In genomic region chrX:145499101-145499500, GRCm38 (mm10) we compare ENCODE assay signal across 29 mouse cellular contexts. TPM values are rescaled to one million over a fixed set of nuclear protein-coding genes. Genes with fewer than 3 reads are reported as not detected.
DNase-seq lines count a peak whose midpoint lies in the region; ATAC-seq and TF ChIP-seq lines count a peak whose summit lies in the region.
"Had no signal": no experiment of that assay in that cellular context is flagged by ENCODE, and none has a peak within 500 bp of the region (broad histone marks: within the 10 kb centered on the region; RNA-seq: fewer than 3 reads in every experiment).

No protein-coding gene starts in this region.

- no peaks in the 10 kb centered on the region for H3K27me3 ChIP-seq in limb, embryonic 12.5 days
- H3K27me3 ChIP-seq in limb, embryonic 10.5 days (ENCODE audit: low read depth, poor library complexity, severe bottlenecking), result peaks cover 25% of the 10 kb centered on the region
- H3K27me3 ChIP-seq in myocyte (ENCODE audit: control insufficient read depth, insufficient read depth, insufficient read length), result no peaks in the 10 kb centered on the region
- H3K27me3 ChIP-seq: embryonic facial prominence, embryonic 12.5 days; forebrain, embryonic 12.5 days; forebrain, embryonic 15.5 days; heart, embryonic 13.5 days had no signal

- TF ChIP-seq POLR2A in myocyte (IDR thresholded peaks at IDR 0.05; ENCODE audit: insufficient read length, low read depth), result no peak

- no peak for DNase-seq in limb, embryonic 10.5 days (ENCODE audit: low spot score)
- peak; percentile 65 for DNase-seq in NIH3T3 (ENCODE audit: low read depth)
- peak; percentile 6 for DNase-seq in forelimb bud, embryonic 11.5 days (ENCODE audit: low read depth, low spot score)
- DNase-seq in testis, postnatal 14 days (ENCODE audit: low spot score), result no peak
- no peak for DNase-seq in right cerebral cortex, adult 2 months (ENCODE audit: low spot score in 2 of 2)
- DNase-seq: adrenal gland, adult 8-10 months; adrenal gland, postnatal 25 days; cerebellum, adult 11-12 months; cerebellum, adult 8-10 months; cerebellum, postnatal 10 days; cerebellum, postnatal 36 days; embryo, embryonic 11 days; gastrocnemius, postnatal 14 days; heart, adult 18-20 months; heart, postnatal 14 days; heart, postnatal 4 days had no signal

- peaks cover 6% of the 10 kb centered on the region for H3K4me1 ChIP-seq in limb, embryonic 12.5 days (replicated peaks)
- peaks cover 27% of the 10 kb centered on the region for H3K4me1 ChIP-seq in limb, embryonic 10.5 days
- H3K4me1 ChIP-seq: heart, embryonic 10.5 days had no signal

- no peak overlapping the region for H3K27ac ChIP-seq in limb, embryonic 12.5 days
- no peak overlapping the region for H3K27ac ChIP-seq in limb, embryonic 10.5 days
- H3K27ac ChIP-seq: embryonic facial prominence, embryonic 12.5 days; forebrain, embryonic 12.5 days; forebrain, embryonic 15.5 days; heart, embryonic 10.5 days; heart, embryonic 13.5 days; hindbrain, embryonic 14.5 days; hindbrain, postnatal 0 days had no signal

- H3K36me3 ChIP-seq in limb, embryonic 12.5 days, result no peaks in the 10 kb centered on the region; the same call in 1 of the 2 replicates
- H3K36me3 ChIP-seq in limb, embryonic 10.5 days, result peaks cover 32% of the 10 kb centered on the region
- no peaks in the 10 kb centered on the region for H3K36me3 ChIP-seq in myocyte (ENCODE audit: control insufficient read depth, insufficient read depth)
- H3K36me3 ChIP-seq: embryonic facial prominence, embryonic 12.5 days; forebrain, embryonic 12.5 days; forebrain, embryonic 15.5 days; heart, embryonic 10.5 days; heart, embryonic 13.5 days had no signal

- 0 out of 2 replicates have a peak overlapping the region, but pooled peaks have one; percentile 8 for H3K4me2 ChIP-seq in limb, embryonic 12.5 days
- H3K4me2 ChIP-seq in myocyte (ENCODE audit: low read depth), result peak overlapping the region; percentile 30
- H3K4me2 ChIP-seq: embryonic facial prominence, embryonic 12.5 days; forebrain, embryonic 12.5 days; forebrain, embryonic 15.5 days; heart, embryonic 13.5 days; hindbrain, embryonic 14.5 days had no signal

- no peaks in the 10 kb centered on the region for H3K9me3 ChIP-seq in limb, embryonic 12.5 days
- no peaks in the 10 kb centered on the region for H3K9me3 ChIP-seq in limb, embryonic 10.5 days (replicated peaks)
- H3K9me3 ChIP-seq: embryonic facial prominence, embryonic 12.5 days; forebrain, embryonic 12.5 days; forebrain, embryonic 15.5 days; heart, embryonic 10.5 days; heart, embryonic 13.5 days had no signal

- peak; percentile 57; the same call in 1 of the 2 replicates for ATAC-seq in limb, embryonic 12.5 days (ENCODE audit: insufficient number of reproducible peaks, insufficient read depth, low FRiP score, low TSS enrichment, low read depth)
- ATAC-seq: forebrain, embryonic 15.5 days; hindbrain, postnatal 0 days; inflammation-experienced regulatory T-cells, adult 6 months; intestine, embryonic 16.5 days; Patski had no signal

- no peak overlapping the region for H3ac ChIP-seq in myocyte (ENCODE audit: control insufficient read depth, insufficient read length)

- H3K4me3 ChIP-seq in limb, embryonic 12.5 days (replicated peaks), result no peak overlapping the region
- no peak overlapping the region for H3K4me3 ChIP-seq in limb, embryonic 10.5 days
- H3K4me3 ChIP-seq in myocyte, result no peak overlapping the region
- H3K4me3 ChIP-seq: embryonic facial prominence, embryonic 12.5 days; erythroblast, embryonic 14.5 days; forebrain, embryonic 12.5 days; forebrain, embryonic 15.5 days; heart, embryonic 10.5 days; heart, embryonic 13.5 days had no signal

- no peak overlapping the region for H3K9ac ChIP-seq in limb, embryonic 12.5 days (replicated peaks)
- H3K9ac ChIP-seq: embryonic facial prominence, embryonic 12.5 days; forebrain, embryonic 12.5 days; forebrain, embryonic 15.5 days; heart, embryonic 13.5 days; hindbrain, embryonic 14.5 days had no signal

- H3K79me2 ChIP-seq in myocyte (ENCODE audit: control insufficient read depth, insufficient read depth), result peaks cover 10% of the 10 kb centered on the region

- WGBS in limb, embryonic 12.5 days, result 23% methylated on average over 2 of the region's 2 CpGs
- 35% methylated on average over 2 of the region's 2 CpGs for WGBS in limb, embryonic 10.5 days

TF ChIP-seq in myocyte, 11 proteins besides CTCF, POLR2A, EP300 and RAD21:
- TF ChIP-seq TCF3 (IDR thresholded peaks at IDR 0.05; ENCODE audit: insufficient read length, low read depth) (no peak), REST (IDR thresholded peaks at IDR 0.05; ENCODE audit: insufficient read depth, insufficient read length) (no peak), MAX (IDR thresholded peaks at IDR 0.05; ENCODE audit: low read depth) (no peak)

RNA-seq across cellular contexts. Expression of gene Amot, which starts 5.9 kb away (rescaled TPM):
- polyA plus RNA-seq in limb, embryonic 12.5 days (2016; fragmentation: Nextera tagmentation; extraction: Ambion mirVana), result 79.7 and 80.8 TPM in 2 replicates
- polyA plus RNA-seq in limb, embryonic 10.5 days (2016; fragmentation: Nextera tagmentation; extraction: Ambion mirVana), result 40.8 and 68.8 TPM in 2 replicates
- polyA plus RNA-seq in myocyte (2012; fragmentation: generic; extraction: Trizol), result 5.7 TPM

Comparison
In these comparisons a context has a peak if more than half of its experiments do, and no peak if none do; other contexts are left out.
1. DNase-seq: peak in NIH3T3 (single experiment) and forelimb bud, embryonic 11.5 days (single experiment); none in limb, embryonic 10.5 days (single experiment), testis, postnatal 14 days (single experiment) and right cerebral cortex, adult 2 months (0 of 2).